Mouse (Mus musculus): ENCODE data around the gene Mapk8.

DNA sequence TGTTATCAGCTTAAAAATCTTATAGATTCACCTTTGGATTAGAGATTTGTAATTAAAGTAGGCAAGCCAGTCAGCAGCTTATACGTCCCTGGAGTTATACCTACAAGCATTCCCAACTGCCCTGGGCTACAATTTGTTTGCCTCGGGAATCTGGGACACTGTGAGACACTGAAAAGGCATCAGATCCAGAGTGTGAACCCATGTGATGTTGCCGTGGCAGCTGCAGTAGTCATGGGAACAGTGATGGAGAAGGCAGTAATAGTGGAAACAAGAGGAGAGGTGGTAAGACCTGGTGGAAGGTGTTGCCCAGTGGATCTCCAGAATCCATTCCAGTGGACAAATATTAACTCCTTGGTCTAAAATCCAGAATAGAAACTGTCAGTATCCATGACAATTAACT, 16.7 kb upstream of the Mapk8 start:
- TF ChIP-seq CHD2 (IDR thresholded peaks at IDR 0.05; ENCODE audit: low read length) (no peak), EP300 (IDR thresholded peaks at IDR 0.05; ENCODE audit: low read depth in 1 of 2, low read length in 2 of 2) (no peak), RCOR1 (IDR thresholded peaks at IDR 0.05; ENCODE audit: low read depth, low read length) (no peak), ETS1 (IDR thresholded peaks at IDR 0.05; ENCODE audit: low read depth, low read length) (no peak), CTCF (IDR thresholded peaks at IDR 0.05 in 2 of 3, conservative IDR thresholded peaks at IDR 0.05 in 1 of 3; ENCODE audit: control insufficient read depth in 1 of 3, insufficient read depth in 1 of 3, low read depth in 2 of 3, low read length in 3 of 3, poor library complexity in 1 of 3, severe bottlenecking in 1 of 3) (no peak)
